Mouse (Mus musculus) cerebellum, postnatal 10 days (tissue): ENCODE measurements around the gene Il22ra1.
A peak's percentile ranks its signal among the peaks of the same experiment; 100 is the strongest.

Source experiments
- DNase-seq, 2 experiments: peaks; one replicate each; pipeline ENCODE4 v3.0.0; 2021; ENCODE audit warnings: mixed read lengths in 2 of 2

Il22ra1 gene

DNA sequence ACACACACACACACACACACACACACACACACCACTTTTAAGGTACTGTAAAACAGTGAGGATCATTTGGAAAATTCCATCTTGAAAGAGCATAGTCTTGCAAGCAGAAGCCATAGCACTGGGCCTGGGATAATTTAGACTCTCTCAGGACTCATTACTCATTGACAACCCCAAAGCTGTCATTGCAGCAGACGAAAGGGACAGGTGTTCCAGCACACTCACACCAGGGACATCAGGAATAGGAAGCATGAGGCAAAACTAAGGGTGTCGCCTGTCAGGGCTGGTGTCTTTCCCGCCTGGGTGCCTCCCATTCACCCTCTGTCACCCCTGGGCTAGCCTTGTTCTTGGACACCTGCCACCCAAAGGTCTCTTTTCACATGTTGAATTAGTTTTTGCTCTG lies 8.9 kb downstream of the Il22ra1 start:
- DNase-seq = no peak

DNA sequence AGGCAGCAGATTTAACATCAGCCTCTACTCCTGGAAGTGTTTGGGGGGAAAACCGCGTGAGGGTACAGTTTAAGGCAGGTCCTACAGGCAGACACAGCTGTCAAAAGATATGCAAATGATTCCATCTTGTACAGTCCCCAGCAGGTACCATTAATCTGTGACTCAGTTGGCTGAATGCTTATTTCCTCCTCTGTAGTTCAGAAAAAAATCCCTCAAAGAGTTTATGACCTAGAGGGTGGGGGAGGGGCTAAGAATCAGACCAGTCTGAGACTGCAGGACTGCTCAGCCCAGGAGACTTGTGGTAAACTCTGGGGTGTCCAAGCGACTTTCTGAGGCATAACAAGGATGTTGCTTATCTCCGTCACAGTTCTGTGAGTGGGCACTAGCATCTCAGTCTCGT lies 10.3 kb downstream of the Il22ra1 start:
- no peak for DNase-seq

DNA sequence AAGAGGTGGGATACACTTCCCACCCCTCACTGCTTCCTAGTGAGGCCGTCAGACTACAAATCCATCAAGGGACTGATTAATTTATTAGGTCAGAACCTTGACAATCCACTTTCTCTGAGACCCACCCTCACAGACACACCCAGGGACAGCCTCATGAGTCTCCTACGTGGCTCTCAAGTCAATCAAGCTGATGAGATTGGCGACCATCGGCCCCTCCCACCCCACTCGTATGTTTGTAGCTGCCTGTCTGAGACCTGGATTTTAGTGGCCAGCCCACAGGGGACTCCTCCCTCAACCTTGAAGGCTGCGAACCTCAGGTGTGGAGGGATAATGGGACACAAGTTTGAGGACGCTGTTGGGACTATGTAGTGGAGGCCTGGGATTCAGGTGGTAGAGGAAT lies 11.2 kb downstream of the Il22ra1 start:
- no peak for DNase-seq

DNA sequence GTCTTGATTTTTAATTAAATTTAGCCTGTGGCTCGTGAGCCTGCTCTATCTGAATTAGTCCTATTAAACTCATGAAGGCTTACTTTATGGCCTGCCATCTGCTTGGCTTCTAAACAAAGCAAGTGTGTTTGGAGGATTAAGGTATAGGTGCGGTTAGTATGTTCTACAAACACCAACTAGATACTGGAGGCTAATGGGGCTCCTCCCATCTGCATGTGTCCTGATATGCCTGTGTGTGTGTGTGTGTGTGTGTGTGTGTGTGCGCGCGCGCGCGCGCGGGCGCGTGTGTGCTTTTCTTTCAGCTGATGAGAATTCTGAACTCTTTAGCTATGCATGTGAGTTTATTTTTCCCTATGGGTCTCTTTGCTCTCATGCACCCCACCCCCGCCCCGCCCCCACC lies 11.7 kb downstream of the Il22ra1 start:
- DNase-seq = no peak

DNA sequence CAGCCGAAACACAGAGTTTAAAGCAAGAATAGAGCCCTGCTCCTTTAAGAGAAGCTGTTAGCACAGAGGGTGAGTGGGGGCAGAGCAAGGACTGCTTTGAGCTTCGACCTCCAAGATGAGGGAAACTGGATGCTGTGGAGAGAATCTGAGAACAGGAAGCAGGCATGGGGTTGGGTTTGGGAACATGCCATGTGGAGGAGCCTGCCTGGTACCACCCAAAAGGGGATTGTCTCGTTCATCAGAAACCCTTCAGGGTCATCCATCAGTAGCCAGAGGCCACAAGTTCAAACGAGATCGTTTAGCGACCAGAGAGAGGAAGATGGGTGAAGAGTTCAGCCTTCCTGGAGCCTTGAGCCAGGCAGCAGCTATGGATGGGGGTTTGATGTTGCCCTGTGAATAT lies 15.5 kb downstream of the Il22ra1 start:
- no peak for DNase-seq

DNA sequence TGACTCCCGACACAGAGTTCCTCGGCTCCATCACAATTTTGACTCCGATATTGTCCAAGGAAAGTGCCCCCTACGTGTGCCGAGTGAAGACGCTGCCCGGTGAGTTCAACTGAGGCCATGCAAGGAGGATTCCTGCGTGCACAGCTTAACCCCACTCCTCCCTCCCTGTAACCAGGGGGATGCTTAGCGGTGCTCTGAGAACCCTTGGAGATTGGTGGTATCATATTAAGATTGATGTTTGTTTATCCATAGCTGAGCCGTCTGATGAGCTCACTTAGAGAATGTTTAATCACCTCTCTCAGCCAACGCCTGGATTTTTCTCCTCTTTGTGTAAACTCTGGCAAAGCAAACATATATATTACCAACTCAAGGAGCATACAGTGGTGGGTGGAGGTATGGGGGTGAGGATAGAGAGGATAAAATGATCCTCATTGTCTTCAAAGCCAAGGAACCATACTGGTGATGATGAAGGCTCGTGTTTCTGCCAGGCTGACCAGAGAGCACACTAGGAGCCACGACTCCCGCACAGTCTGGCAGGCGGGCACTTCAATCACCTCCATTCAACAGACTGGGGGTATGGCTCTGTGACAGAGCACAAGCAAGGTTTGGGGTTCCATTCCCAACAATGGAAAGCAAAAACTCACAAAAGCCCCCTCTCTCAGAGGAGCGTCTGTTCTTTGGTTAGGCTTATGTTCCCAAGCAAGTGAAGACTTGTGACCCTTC lies 16.9 kb downstream of the Il22ra1 start:
- no peak for DNase-seq

DNA sequence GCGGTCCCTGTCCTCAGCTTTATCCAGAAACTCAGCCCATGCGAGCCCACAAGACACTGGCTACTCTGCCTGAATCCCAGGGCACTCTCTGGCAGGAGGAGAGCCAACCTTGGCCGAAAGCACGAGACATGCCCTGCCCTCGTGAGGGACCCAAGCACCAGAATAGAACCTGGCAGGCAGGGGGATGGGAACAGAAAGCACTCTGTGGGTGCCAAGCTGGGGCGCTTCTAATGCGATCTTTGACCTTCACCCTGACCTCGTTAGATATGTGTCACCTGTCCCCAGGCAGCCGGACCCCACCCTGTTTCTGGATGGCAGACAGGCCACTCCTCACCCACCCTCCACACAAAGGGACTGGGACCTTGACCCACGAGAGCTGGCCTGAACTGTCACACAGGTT lies 17.6 kb downstream of the Il22ra1 start:
- DNase-seq = no peak

DNA sequence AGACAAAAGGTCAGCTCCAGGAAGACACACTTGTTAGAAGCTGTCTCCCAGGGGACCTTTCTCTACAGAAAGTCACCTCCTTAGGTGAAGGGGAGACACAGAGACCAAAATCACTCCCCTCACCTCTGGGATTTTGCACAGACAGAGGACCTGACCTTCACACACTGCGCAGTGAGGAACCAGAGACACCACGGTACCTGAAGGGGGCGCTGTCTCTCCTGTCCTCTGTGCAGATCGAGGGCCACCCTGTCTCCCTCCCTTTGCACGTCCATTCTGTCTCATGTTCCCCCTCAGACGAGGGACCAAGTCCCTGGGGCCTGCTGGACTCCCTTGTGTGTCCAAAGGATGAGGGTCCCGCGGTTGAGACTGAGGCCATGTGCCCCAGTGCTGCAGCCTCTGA lies 22.9 kb downstream of the Il22ra1 start:
- no peak for DNase-seq

DNA sequence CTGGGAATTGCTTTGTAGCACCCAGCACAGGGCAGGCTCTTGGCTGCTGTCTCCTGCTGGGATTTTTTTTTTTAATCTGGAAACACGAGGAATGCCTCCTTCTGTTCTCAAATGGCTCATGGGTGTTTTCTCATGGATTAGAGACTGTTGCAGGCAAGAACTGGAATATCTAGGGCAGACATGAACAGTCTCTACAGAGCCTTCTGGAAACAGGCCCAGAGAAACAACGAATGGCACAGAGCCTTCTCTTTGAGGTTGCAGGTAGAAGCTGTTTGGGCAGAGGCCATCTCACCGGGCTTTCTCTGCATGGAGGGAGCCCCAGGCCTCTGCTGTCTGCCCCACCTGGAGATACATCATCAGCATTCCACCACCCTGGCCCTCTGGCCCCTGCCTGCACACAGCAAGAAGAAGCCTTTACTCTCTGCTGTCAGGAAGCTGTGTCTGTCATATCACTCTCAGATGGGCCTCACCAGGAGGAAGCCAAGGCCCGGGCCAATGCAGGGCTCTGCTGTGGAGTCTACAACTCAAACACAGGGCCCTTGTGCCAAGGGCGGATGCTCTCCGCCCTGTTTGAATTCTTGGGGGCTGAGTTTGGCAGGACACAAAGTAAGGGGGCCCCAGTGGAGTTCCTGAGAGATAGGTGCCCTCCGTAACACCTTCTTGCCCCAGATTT lies 24.3 kb downstream of the Il22ra1 start:
- no peak for DNase-seq

DNA sequence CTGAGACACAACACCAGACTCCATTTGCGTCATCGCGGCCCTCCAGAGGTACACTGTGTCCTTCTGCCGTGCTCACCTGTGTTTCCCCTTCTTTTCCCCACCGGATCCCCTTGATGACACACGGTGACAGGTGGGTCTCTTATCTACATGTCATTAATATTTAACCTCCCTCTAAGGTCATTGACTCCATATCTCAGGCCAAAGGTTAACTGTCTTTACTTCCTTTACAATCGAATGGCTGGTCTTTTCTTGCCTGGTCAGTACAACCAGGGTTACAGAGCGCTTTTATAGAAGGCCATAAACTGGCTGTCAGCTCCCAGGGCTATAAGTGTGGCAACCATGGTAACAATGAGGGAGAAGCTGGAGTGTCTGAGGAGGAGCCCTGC lies 24.8 kb downstream of the Il22ra1 start:
- DNase-seq = no peak

DNA sequence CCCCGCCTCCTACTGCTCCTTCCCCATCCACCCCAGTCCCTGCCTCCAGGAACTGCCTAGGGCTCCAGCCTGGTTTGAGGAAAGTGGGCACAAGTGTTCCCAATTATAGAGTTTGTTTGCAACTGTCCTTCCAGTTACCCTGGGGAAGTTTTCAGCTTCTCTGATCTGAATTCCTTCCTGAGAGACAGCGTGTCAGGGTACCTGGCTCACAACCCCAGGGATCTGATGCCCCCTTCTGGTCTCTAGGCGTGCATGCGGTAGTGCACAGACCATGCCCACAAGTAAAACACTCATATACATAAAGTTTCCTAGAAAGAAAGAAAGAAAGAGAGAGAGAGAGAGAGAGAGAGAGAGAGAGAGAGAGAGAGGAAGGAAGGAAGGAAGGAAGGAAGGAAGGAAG lies 30.4 kb downstream of the Il22ra1 start:
- peak in 1 of 2 experiments; percentile 34 for DNase-seq

DNA sequence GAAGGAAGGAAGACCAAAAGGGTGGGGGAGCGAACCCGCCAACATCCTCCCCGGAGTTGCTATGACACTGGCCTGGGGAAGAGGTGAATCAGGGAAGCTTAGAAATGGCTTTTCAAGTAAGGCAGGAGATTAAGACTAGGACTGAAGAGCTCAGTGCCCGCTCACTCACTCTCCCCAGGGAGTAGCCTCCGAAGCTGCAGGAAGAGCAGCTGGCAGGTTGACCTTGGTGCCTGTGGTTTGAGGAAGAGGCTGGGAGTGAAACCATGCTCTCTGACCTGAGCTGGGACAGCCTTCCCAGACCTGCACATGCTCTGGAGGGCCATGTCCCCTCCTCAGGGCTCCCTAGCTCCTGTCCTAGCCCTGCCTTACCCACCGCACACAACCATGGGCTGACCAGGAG lies 30.9 kb downstream of the Il22ra1 start:
- DNase-seq = no peak

DNA sequence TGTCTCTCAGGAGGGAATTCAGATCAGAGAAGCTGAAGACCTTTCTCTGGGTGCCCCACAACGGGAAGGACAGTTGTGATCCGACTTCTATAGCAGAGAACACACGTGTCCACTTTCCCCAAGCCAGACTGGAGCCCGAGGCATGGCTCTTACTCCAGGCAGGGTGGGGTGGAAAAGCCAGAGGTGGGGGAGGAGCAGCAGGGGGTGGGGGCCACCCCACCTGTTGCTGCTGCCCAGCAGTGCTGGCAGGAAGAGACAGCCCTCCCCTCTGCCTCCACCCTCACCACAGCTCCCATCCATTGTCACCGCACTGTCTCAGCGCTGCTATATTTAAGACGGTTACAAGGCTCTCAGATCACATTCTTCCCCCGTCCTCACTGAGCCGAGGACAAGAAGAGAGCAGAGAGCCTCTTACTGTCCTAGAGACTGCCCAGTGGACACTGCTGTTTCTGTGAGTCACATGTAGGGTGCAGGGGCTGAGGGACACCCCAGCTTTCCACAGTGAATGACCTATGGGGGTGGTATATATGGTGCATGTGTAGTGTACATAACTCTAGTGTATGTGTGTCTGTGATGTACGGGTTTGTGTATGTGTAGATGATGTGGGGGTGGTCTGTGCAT lies 31.5 kb downstream of the Il22ra1 start, which contains the start of gene Myom3:
TSS of gene Myom3 (plus strand) at position 360 of the 621 bp plus-strand sequence.
- no peak for DNase-seq

DNA sequence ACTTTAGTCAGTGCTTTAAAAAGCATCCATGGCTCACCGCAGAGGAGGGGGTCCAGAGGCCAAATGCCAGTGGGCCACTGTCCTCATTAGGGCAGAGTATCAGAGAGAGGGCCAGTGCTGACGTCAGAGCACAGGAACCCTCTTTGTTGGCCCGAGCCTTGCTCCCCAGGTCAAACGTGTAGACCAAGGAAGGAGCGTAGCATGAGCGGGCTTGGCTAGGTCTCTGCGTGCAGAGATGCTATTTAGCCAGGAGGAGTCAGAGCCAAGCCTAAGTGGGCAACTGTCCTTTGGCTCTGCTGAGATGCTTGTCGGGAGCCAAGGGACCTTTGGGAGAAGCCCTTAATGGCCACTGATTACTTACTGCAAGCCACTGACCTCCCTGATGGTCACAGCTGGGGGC lies 33.1 kb downstream of the Il22ra1 start:
- peak; percentile 58 to 59 for DNase-seq

DNA sequence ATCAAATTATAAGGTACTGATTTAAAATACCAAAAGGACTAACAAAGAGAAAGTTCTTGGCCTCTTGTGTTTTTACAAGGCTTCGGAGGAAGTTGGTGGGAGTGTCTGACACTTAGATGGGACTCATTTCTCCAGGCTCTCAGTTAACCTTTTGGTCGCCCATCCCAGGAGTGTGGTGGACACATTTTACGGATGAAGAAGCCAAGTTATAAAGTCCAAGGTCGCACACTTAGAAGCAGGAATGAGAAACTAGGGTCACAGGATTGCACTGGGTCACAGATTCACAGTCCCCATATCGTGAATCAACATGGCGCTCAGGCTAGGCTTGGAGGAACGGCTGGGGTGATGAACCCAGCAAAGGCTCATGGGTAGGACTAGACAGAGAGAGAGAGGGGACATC lies 33.6 kb downstream of the Il22ra1 start:
- DNase-seq = no peak

DNA sequence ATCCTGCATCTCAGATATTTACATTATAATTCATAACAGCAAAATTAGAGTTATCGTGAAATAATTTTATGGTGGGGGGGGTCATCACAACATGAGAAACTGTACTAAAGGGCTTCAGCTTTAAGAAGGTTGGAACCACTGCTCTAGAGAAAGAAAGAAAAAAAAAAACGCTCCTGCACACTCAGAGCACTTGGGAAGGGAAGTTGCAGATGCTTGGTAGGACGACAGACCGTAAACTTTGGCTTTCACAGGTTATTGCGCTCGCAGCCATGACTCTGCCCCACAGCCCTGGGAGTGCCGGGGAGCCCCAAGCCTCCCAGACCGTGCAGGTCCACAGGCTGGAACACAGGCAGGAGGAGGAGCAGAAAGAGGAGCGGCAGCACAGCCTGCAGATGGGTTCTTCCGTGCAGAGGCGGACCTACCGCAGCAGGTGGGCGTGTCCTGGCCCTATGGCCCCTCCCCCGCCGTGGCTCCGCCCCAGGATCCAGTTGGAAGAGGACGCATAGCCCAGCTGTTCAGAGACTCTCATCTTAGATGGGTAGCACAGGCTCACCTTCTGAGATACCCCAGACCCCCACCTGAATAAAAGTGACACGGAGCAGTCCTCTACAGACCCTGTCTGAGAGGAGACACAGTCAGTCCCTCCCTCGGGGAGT lies 34.4 kb downstream of the Il22ra1 start:
- peak; percentile 72 to 81 for DNase-seq

DNA sequence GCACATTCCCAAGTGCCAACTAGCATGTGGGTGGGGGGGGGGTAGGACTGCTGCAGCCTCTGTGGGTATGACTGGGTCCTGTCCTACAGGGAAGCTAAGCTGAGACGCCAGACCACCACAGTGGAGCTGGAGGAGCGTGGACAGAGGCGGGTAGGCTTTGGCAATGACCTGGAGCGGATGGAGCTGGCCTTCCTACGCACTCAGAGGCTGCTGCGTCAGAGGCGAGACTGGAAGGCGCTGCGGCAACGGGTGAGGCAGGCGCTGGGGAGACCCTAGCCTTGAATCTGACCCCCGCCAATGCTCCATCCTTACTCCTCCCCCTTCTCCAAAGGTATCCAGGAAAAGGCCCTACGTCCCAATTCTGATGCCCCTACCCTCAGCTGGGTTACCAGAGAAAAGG lies 36.7 kb downstream of the Il22ra1 start:
- no peak for DNase-seq

DNA sequence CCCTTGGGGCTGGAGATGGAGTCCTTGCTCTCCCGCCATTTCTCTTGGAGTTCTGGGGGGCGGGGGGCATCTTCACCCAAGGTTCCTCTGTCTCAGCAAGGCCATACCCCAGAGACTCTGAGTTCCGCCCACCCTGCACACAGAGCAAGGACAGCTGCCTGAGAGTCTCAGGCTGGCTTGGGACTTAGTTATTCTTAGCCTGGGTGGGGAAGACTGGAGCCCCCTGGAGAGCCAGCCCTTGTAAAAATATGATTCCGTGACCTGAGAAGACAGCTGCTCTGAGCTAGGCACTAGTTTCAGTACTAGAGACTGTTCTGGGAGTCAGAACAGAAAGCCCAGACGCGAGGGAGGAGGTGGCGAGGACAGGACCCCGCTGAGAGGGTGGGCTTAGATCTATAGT lies 37.7 kb downstream of the Il22ra1 start:
- DNase-seq = no peak

DNA sequence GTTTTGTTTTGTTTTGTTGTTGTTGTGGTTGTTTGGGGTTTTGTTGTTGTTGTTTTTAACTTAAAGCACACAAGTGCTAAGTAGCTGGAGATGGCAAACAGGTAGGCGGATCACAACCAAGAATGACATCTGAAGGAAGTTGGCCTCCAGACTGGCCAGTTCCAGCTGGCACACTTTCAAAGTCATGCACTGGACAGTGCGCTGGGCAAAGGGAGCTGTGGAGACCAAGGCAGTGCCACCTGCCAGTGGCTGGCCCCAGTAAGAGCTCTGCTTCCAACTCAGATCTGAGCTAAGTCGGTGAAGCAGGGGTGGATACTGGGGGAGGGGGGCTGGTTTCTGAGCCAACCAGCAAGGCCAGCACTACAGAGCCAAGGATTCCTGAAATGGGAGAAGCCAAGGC lies 39.0 kb downstream of the Il22ra1 start:
- DNase-seq = peak; percentile 71 to 74

DNA sequence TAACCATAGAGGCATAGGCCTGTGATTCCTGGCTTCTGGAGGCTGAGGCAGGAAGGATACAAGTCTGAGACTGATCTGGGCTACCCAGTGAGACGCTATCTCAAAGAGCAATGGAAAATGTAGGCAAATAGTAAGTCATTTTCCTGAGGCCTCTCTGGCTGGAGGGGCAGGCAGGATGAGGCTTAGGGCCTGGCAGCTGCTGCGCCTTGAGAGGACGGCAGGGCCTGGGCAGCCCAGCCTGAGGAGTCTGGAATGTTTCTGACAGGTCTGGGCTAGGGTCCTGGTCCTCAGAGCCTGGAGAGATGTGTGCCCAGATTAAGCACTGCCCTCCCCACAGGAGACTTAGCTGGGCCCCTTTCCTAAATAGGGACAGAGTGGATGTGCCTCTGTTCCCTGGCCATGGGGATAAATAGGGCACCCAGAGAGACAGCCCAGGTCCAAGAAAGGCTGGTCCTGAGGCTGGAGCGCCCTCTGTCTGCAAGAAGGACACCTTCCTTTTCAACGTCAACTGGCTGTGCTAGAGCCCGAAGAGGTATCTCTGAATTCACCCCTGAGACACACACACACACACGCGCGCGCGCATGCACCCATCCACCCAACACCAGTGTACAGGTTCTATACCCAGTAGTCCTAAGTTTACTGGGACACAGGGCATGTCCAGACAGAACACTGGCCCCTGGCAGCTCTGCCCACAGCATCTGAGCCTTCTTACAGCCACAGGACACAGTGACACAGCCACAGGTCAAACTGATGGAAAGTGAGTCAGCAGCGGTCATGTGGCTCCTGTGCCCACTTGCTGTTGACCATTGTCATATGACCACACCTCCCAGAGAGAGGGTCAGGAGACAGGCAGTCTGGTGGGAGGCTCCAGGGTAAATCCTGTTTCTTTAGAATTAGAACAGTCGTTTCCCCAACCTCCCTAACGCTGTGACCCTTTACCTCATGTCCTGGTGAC lies 40.9 kb downstream of the Il22ra1 start:
- peak; percentile 73 to 75 for DNase-seq

DNA sequence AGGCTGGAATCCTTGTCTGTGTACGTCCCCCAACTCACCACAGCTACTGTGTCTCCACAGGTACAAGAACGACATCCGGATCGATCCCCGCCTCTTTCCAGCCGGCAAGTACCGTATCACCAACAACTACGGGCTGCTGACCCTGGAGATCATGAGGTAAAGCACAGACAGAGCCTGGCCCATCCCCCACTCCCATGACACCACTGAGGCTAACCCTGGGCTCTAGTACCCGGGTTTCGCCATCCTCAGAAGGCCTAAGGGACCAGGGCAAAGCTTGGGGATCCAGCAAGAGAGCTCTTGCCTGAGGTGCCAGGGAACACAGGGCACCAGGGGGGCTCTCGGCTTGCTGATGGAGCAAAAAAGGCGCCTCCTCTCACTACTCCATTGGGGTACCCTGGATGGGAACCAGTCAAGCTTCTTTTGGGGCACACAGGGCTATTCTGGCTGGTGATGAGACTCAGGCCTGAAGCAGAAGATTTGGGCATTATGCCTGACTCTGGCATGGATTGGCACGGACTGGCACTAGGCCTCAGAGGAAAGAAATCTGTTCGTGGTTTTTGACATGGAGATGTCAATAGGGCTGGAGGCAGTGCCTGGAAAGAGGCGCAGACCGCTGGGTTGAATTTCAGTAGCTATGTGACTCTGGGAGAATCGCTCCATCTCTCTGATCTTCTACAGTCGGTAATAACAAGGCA lies 42.8 kb downstream of the Il22ra1 start:
- peak; percentile 65 to 66 for DNase-seq

DNA sequence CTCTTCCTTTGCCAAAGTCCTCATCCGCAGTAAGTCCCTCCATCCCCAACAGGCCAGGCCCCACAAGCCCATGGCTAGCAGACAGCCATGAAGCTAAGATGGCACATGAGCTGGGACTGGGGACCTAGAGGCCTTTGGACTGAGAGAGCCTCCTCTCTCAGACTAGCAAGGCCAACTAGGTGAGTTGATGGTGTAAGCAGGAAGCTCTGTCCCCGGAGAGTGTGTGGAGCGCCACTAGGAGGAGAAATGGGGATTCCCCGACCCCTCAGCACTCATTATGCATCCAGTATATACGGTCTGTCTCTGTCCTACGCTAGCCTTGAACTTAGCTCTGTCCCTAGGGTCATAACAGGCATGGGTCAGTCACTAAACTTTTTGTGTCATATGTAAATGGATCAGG lies 43.6 kb downstream of the Il22ra1 start:
- DNase-seq = no peak
